Mouse (Mus musculus) heart, embryonic 11.5 days (tissue): ENCODE results near the gene Slc46a2. TPM values are rescaled to one million over a fixed set of nuclear protein-coding genes. Genes with fewer than 3 reads are reported as not detected.

ENCODE experiments used
- ATAC-seq: fragments of 200-750 bp; cut with Nextera tagmentation; replicated peaks from 2 replicates; pipeline ENCODE4 v1.8.0; 2017; ENCODE audit warnings: moderate library complexity; ENCODE audit not compliant: insufficient number of reproducible peaks, low FRiP score, low TSS enrichment
- H3K27ac ChIP-seq: fragments of 300-500 bp; sonication (generic); 2 replicates; pipeline ENCODE4 v1.5.1; 2014; ENCODE audit warnings: mild to moderate bottlenecking, low read depth, low read length
- H3K27me3 ChIP-seq: fragments of 300-500 bp; sonication (generic); 2 replicates; pipeline ENCODE4 v1.6.1; 2014; ENCODE audit warnings: mild to moderate bottlenecking, low read length, mixed read lengths; ENCODE audit not compliant: control insufficient read depth, insufficient read depth
- H3K36me3 ChIP-seq: fragments of 300-500 bp; sonication (generic); 2 replicates; pipeline ENCODE4 v1.6.1; 2014; ENCODE audit warnings: mild to moderate bottlenecking, low read length, moderate library complexity, mixed read lengths; ENCODE audit not compliant: control insufficient read depth, insufficient read depth
- H3K4me1 ChIP-seq: fragments of 300-500 bp; sonication (generic); 2 replicates; pipeline ENCODE4 v1.6.1; 2014; ENCODE audit warnings: low read length; ENCODE audit not compliant: control insufficient read depth, insufficient read depth
- H3K4me2 ChIP-seq: fragments of 300-500 bp; sonication (generic); 2 replicates; pipeline ENCODE4 v1.6.1; 2014; ENCODE audit warnings: mild to moderate bottlenecking, moderate library complexity
- H3K4me3 ChIP-seq: fragments of 300-500 bp; sonication (generic); 2 replicates; pipeline ENCODE4 v1.5.1; 2014; ENCODE audit warnings: low read depth, low read length
- H3K9ac ChIP-seq: fragments of 300-500 bp; sonication (generic); 2 replicates; pipeline ENCODE4 v1.6.1; 2014; ENCODE audit warnings: mild to moderate bottlenecking, low read depth, low read length, moderate library complexity
- H3K9me3 ChIP-seq: fragments of 300-500 bp; sonication (generic); replicated peaks from 2 replicates; pipeline ENCODE4 v1.6.1; 2016; ENCODE audit warnings: low read length; ENCODE audit not compliant: control insufficient read depth
- WGBS: fragments of 180-500 bp; shearing (Covaris S2); extraction: QIAGEN DNeasy Blood & Tissue Kit; methylation state at CpG from one replicate; pipeline ENCODE4 v1.1.7; 2014; ENCODE audit not compliant: insufficient replicate concordance; 5-methylcytosine and 5-hydroxymethylcytosine counted together
- polyA plus RNA-seq: library from polyadenylated mRNA; unstranded; fragments of >200 nt; fragmentation: Nextera tagmentation; extraction: Ambion mirVana; gene quantifications from 2 replicates; pipeline ENCODE4 v1.2.1, GENCODE M21; 2014

Gene Slc46a2
- polyA plus RNA-seq, 1 experiment from 2014 or later: 0.39 TPM

DNA sequence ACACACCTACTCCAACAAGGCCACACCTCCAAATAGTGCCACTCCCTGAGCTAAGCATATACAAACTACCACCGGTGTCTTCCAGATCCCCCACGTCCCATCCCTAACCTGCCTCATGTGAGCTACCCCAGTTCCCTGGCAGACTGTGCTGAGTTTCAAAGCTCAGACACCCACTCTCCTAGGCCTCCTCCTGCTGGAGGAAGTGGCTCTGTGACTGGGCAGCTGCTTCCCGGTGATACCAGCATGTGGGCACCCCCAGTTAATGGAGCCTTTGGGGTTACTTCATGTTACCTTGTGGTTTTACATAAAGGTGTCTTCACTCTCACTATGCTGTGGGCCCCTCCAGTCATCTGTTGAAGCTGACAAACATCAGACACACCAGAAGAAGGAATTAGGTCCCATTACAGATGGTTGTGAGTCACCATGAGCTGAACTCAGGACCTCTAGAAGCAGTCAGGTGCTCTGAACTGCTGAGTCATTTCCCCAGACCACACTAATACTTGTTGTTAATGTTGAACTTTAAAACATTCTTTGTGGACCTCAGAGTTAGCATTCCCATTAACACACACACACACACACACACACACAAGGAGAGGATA is 19.8 kb downstream of the Slc46a2 start:
- no peaks in the 10 kb centered on the region for H3K9me3 ChIP-seq
- no peak overlapping the region for H3K4me3 ChIP-seq
- no peak overlapping the region for H3K4me2 ChIP-seq
- WGBS: 79% methylated on average over 3 of the region's 3 CpGs
- no peak for ATAC-seq
- no peaks in the 10 kb centered on the region for H3K27me3 ChIP-seq
- H3K36me3 ChIP-seq: no peaks in the 10 kb centered on the region
- H3K4me1 ChIP-seq: peaks cover 33% of the 10 kb centered on the region
- H3K27ac ChIP-seq: no peak overlapping the region
- no peak overlapping the region for H3K9ac ChIP-seq

DNA sequence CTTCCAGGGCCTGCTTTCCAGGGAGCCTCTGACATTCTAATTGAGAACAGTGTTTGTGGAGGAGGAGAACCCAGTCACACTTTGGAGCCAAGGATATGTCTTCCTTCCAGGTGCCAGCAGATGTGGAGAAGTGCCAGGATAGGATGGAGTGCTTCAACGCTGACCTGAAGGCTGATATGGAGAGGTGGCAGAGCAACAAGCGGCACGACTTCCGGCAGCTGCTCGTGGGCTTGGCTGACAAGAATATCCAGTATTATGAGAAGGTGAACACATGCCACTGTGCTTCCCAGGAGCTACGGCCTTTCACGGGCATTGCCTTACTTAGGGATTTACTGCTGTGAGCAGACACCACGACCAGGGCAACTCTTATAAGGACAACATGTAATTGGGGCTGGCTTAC is 20.4 kb downstream of the Slc46a2 start:
- H3K27ac ChIP-seq: no peak overlapping the region
- no peak overlapping the region for H3K4me2 ChIP-seq
- no peak overlapping the region for H3K9ac ChIP-seq
- H3K36me3 ChIP-seq: no peaks in the 10 kb centered on the region
- peaks cover 37% of the 10 kb centered on the region for H3K4me1 ChIP-seq
- no peak for ATAC-seq
- WGBS: 80% methylated on average over 8 of the region's 8 CpGs
- no peaks in the 10 kb centered on the region for H3K9me3 ChIP-seq
- no peak overlapping the region for H3K4me3 ChIP-seq
- no peaks in the 10 kb centered on the region for H3K27me3 ChIP-seq

DNA sequence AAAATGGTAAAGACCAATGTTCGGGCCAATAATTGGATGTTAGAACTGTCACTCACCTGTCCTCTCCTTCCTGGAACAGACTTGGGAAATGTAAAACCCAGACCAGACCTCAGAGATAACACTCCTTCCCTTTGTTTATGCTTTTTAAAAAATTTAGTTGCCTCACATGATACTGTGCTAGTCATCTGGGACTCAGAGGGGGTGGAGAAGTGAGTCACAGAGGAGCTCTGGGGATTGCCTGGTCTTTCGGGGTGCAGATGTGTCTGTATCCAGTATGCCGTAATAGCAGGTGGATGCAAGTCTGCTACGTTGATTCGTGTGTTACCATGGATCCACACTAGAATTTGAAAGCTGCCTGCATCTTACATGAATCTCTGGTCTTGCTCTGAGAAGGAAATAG is 22.1 kb downstream of the Slc46a2 start:
- Histone ChIP-seq H3K9ac (no peak overlapping the region), H3K4me1 (peaks cover 26% of the 10 kb centered on the region), H3K9me3 (no peaks in the 10 kb centered on the region), H3K36me3 (no peaks in the 10 kb centered on the region), H3K4me3 (no peak overlapping the region), H3K27me3 (no peaks in the 10 kb centered on the region), H3K4me2 (no peak overlapping the region), H3K27ac (no peak overlapping the region)
- WGBS: 84% methylated on average over 5 of the region's 5 CpGs
- no peak for ATAC-seq

DNA sequence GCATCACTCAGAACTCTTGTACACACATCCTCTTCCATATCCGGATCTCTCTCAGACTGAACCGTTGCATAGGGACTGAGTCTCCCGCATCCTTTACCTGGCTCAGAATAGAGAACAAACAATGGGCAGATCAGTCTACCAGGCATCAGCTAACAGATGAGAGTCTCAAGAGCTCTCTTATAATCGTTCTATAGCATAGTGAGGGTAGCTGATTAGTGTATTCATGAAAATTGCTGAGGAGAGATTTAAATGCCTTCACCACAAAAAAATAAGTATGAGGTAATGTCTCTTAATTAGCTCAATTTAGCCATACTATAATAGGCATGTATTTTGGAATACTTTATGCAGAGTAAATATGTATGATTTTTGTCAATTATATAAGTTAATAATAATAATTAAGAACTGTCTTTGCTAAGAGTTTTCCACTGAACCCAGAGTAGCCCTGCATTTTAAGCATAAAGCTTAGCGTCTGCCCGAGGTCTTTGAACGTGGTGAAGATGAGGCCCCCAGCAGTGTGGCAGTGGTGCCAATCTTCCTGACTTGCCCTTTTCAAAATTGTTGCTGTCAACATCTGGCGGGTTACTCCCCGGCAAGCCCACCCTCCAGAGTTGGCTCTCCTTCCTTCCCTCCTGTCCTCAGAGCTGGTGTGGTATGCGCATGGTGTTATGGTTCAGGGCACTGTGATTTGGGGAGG is 23.0 kb downstream of the Slc46a2 start:
- H3K4me2 ChIP-seq: no peak overlapping the region
- ATAC-seq: no peak
- H3K36me3 ChIP-seq: no peaks in the 10 kb centered on the region
- no peak overlapping the region for H3K9ac ChIP-seq
- H3K27me3 ChIP-seq: no peaks in the 10 kb centered on the region
- no peaks in the 10 kb centered on the region for H3K9me3 ChIP-seq
- peaks cover 19% of the 10 kb centered on the region for H3K4me1 ChIP-seq
- 86% methylated on average over 10 of the region's 10 CpGs for WGBS
- H3K27ac ChIP-seq: 0 out of 2 replicates have a peak overlapping the region, but pooled peaks have one; percentile 15
- H3K4me3 ChIP-seq: no peak overlapping the region

DNA sequence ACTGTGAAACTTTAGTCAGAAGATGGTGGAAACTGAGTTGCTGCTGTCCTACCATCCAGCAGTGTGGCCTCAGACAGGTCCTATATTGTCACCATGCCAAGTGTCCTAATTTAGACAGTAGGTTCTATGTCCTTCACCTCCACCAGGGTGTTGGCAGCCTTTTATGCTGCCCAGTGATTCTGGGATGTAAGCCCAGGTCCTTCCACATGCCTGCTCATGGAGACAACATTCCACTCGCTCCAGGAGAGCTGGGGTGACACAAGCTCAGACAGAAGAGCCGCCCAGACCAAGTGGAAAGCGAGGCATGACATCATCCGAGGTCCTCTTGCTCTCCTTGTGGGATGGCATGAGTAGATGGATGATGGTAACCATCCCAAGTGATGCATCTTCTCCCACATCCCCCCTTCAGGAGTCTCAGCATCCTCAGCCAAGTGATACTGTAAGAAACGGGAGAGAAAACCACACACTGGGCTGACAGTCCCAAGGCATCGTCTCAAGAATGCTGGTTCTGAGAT is 24.7 kb downstream of the Slc46a2 start:
- no peaks in the 10 kb centered on the region for H3K27me3 ChIP-seq

DNA sequence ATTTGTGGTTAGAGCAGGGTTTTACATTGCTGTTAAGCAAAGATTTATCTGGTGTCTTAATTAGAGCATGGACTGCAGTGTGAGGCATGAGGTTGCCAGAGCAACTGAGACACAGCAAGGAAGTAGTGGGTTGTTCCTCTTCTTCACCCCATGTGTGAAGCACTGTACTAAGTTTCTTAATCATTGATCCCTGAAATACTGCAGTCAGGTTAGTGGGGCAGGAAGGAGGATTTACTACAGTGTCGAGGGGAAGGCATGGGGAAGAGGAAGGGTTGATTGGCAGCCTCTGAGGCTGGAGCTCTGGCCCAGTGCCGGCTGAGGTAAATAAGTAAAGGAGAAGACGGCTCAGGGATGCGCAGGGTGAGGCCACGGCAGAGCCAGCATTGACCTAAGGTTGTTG is 26.8 kb downstream of the Slc46a2 start:
- H3K4me1 ChIP-seq: peaks cover 16% of the 10 kb centered on the region
- 77% methylated on average over 5 of the region's 5 CpGs for WGBS

More for the DNA sequence above, 24.7 kb downstream of the Slc46a2 start:
- H3K4me3 ChIP-seq: no peak overlapping the region
- 62% methylated on average over 6 of the region's 6 CpGs for WGBS
- H3K4me1 ChIP-seq: peaks cover 19% of the 10 kb centered on the region
- 0 out of 2 replicates have a peak, but pooled peaks have one; percentile 25 for ATAC-seq
- no peaks in the 10 kb centered on the region for H3K36me3 ChIP-seq
- no peak overlapping the region for H3K9ac ChIP-seq
- H3K27ac ChIP-seq: peak overlapping the region; percentile 22; the same call in 1 of the 2 replicates
- H3K4me2 ChIP-seq: no peak overlapping the region
- no peaks in the 10 kb centered on the region for H3K9me3 ChIP-seq

DNA sequence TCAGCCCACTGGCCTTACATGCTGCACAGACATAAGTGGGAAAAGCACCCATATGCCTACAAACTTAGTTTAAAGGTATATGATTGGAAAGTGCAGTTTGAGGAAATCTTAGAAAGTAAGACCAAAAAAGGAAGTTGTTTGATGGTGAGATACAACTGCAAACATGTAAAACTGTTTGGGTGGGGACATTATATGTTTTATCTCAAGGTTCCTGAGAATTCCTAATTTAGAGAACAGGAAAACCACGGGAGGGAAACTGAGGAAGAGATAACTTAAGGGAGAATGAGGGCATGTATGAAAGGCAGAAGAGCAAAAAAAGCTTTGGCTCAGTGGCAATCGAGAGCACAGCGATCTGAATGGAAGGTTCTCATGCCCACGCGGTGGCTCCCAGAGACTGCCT is 27.8 kb downstream of the Slc46a2 start:
- WGBS: 83% methylated on average over 5 of the region's 5 CpGs
- no peaks in the 10 kb centered on the region for H3K27me3 ChIP-seq
- H3K4me1 ChIP-seq: peaks cover 16% of the 10 kb centered on the region
- H3K36me3 ChIP-seq: peaks cover 4% of the 10 kb centered on the region; the same call in 1 of the 2 replicates
- no peak overlapping the region for H3K4me3 ChIP-seq
- H3K9me3 ChIP-seq: no peaks in the 10 kb centered on the region
- H3K27ac ChIP-seq: no peak overlapping the region
- no peak for ATAC-seq
- no peak overlapping the region for H3K9ac ChIP-seq
- H3K4me2 ChIP-seq: no peak overlapping the region

More for the DNA sequence above, 26.8 kb downstream of the Slc46a2 start:
- Histone ChIP-seq H3K36me3 (no peaks in the 10 kb centered on the region), H3K4me2 (no peak overlapping the region), H3K9me3 (no peaks in the 10 kb centered on the region), H3K4me3 (no peak overlapping the region), H3K27me3 (no peaks in the 10 kb centered on the region), H3K9ac (no peak overlapping the region), H3K27ac (no peak overlapping the region)
- ATAC-seq: no peak

DNA sequence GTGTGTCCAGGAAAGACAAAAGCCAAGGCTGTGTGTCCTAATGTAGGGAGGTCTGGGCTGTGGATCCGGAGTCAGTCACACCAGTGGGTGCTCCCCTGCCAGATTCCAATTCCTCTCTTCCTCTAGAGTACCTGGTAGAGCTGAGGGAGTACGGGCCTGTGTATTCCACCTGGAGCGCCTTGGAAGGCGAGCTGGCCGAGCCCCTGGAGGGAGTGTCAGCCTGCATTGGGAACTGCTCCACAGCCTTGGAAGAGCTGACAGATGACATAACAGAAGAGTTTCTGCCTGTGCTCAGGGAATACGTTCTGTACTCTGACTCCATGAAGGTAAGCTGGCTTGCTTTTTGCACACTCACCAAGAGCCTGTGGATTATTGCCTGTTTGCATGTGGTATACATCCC is 28.6 kb downstream of the Slc46a2 start:
- Histone ChIP-seq H3K9me3 (no peaks in the 10 kb centered on the region), H3K27ac (no peak overlapping the region), H3K4me2 (no peak overlapping the region), H3K36me3 (peaks cover 4% of the 10 kb centered on the region; the same call in 1 of the 2 replicates), H3K4me3 (no peak overlapping the region), H3K4me1 (peaks cover 13% of the 10 kb centered on the region), H3K27me3 (no peaks in the 10 kb centered on the region), H3K9ac (no peak overlapping the region)
- no peak for ATAC-seq
- WGBS: 78% methylated on average over 6 of the region's 6 CpGs
